Mouse (Mus musculus) spleen, embryonic (tissue): ENCODE data around the gene Slc9a9.

Source experiments
- CTCF ChIA-PET: fragments of 350-600 bp; sonication (Branson Sonifier 250); formaldehyde crosslinking; loops from one replicate; lab custom pipeline; 2022; lab: Charles Lee

Slc9a9 gene

DNA sequence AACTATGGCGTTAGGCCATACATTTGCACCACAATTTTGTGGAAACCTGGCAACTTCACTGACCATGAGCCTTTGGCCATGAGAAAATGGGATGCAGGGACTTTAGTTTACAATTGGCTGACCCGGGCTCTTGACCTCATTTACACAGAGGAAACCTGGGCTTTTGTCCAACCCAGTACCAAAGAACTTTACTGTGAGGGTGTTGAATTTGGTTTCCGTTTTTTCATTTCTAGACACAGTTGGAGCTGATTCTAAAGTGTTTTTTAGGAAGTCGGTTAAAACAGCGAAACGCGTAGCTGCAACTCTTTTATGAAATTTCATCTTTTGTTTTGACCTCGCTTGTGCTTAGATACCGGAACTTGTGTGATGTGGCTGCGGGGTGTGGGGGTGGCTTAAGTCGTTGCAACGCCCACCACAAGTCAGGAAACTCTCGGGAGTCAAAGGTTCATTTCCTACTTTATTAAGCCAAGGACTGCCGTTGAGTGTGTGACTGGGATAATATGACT is 402.8 kb downstream of the Slc9a9 start:
- CTCF ChIA-PET: no interaction called here

DNA sequence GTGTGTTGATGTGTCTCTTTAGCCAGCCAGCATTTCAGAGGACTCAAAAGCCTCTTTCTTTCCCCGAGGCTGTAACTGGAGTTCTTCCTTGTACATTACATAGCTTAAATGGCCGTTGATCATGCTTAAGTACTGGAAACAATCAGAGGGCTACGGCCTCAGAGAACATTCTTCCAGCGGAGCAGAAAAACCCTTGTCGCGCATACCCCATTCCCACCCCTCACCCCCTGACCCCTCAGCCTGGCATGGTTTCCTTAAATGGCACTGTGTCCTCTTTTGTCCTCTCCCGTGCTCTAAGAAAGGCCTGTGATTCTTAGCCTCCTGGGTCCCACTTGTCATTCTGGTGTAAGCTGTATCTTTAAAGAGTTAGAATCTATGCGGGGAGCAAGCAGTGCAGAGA is 404.0 kb downstream of the Slc9a9 start:
- CTCF ChIA-PET: no interaction called here

DNA sequence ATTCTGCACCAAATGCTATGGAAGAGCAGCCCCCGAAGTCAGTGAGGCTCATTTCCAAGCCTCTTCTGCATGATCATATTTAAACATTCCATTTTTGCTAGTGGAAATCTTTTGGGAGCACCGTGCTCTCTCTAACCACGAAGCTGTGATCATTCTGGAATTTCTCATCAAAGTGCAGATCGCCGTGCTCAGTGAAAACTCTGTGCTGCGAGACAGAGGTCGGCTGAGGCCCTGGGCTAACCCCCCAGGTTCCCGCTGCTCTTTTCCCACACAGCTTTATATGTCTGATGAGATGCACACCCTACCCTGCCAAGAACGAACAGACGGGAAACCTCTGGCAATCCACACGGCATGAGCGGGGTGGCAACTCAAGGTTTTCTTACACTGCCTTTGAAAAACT is 406.1 kb downstream of the Slc9a9 start:
- CTCF ChIA-PET: no interaction called here

DNA sequence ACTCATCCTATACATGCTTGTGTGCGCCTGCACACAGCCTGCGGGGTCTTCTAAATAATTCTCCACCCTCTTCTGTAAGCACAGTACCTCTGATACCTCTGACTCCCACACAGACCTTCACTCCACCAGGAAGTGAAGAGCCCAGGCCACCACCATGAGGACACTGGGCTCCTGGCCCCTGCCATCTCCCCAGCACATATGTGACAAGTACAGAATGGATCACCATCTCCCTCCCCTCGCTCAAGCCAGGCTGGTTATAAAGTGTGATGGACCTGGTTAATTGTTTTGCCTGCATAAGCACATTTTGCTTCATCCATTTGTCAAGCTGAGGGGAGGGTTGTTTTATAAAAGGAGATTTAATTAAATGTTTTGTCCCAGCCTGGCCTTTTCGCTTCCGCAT is 408.2 kb downstream of the Slc9a9 start:
- CTCF ChIA-PET: no interaction called here

DNA sequence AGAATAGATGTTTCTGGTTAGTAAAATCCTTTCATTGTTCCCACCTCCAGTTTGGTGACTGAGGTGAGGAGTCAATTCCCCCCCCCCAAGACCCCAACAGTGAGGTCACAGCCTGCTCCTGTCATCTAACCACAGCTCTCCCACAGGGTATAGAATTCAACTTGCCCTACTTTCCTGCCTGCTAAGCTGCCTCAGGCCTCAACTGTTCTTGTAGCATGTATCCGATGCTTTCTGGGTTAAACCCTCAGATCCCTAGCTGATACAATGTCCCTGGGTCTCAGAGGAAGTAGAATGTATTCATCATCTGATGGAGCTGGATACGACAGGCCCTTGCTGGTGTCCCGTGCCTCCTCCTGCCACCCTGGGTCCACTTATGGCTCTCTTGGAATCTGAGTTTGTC is 408.9 kb downstream of the Slc9a9 start:
- CTCF ChIA-PET: no interaction called here

DNA sequence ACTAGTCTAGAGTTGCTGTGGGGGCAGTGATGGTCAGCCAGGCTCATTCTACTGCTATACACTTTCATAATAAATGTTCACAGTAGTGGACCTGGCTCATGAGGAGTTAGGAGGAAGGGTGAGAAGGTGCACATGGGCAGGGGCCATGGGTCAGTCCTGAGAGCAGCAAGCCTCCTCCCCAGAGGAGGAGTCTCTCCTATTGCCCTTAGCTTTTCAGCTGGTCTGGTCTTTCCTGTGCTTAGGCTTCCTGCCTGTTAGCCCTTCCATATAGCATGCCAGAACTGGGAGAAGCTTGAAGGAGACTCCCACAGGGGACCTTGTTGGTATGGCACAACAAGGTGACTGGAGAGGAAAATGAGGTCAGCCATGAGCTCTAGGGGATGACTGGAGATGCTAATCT is 410.2 kb downstream of the Slc9a9 start:
- CTCF ChIA-PET: no interaction called here

DNA sequence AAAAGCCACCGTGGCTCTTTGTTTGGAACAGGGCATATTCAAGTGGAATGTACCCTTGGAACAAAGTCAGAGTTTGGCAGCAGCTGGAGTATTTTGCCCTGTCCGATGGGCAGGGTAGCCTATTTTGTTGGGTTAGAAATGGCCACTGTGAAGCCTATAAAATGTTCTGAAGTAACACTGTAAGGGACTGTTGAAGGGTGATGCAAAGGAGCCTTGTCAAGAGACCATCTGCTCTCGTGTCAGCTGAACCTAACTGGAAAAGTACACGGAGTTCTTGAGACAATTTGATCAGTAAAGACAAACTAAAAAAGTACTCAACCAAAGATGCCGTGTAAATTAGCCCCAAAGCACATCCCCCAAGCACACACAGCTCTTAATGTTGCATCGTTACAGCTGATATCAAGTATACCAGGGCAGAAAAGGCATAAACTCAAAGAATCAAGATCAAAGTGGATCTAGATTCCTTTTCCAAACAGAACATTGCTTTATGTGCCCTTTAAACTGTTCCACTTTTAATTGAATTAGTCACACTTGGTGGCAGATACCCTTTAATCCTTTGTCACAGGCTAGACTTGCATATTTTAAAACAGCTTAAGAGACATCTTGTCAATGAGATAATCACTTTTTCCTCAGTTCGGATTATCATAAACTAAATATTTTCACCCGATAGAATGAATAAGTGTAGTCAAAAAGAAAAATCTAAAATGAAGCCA is 416.6 kb downstream of the Slc9a9 start:
- CTCF ChIA-PET: no interaction called here

DNA sequence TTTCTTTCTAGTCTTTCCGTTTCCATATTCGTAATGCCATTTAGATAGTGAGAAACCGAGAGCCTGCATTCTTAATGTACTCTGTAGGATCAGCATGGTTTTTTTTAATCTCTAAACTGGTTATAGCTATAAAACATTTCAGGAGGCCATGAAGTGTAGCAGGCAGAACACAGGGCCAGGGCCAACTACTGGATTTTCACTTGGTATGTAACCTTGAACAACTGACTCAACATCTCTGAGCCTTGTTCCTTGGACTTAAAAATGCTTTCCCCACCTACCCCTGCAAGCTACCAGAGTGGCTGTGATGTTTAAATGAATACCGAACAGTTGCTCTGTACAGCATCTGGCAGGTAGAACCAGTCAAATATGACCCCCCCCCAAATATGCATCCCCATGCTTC is 418.5 kb downstream of the Slc9a9 start:
- CTCF ChIA-PET: no interaction called here

DNA sequence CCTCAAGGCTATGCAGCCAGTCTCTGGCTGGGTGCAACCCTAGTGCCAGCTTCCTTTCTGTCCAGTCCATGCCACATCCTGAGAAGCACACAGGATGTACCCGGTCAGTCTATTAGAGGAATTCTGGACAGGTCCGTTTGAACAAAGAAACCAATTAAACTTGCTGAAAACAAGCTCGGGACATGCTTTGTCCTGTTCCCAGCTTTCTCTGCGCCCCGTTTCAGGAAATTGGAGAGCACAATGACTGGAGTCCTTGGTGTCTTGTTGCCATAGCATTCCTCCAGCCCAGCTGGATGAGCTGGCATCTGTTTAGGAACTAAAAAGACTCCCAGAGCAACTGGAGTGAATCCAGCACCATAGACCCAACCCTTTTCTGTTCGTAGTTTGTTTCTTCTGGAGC is 419.3 kb downstream of the Slc9a9 start:
- CTCF ChIA-PET: no interaction called here

DNA sequence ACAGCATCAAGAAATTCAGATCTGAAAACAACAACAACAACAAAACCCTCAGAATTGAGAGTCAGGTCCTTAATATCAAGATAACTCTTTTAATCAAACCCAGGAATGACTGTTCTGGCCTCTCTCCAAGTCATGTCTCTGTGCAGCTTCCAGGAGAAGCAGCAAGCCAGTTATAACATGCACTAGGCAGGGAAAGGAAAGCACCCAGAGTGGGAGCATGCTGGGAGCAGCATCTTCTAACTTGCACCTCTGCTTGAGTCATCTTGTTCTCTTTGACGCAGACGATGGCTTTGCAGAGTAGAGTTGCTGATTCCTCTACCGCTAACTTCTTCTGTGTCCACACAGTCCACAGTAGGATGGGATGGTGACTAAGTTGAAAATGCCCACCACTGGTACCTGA is 426.8 kb downstream of the Slc9a9 start:
- CTCF ChIA-PET: no interaction called here

DNA sequence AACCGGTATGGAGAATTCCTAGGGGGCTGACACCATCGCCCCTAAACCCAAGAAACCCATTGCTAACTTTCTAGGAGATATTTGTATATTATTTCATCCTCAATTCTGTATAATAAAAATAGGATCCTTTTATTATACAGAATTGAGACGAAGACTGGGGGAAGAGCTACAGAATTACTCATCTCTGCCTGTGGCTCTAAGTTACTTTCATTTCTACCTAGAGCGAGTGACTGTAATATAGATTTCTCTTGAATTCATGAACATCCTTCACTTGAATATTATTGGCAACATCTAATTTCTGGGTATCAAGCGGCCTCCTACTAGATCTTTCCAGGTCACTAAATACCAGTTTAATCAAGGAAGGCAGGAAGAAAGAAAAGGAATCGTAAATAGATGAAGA is 436.1 kb downstream of the Slc9a9 start:
- CTCF ChIA-PET: no interaction called here

DNA sequence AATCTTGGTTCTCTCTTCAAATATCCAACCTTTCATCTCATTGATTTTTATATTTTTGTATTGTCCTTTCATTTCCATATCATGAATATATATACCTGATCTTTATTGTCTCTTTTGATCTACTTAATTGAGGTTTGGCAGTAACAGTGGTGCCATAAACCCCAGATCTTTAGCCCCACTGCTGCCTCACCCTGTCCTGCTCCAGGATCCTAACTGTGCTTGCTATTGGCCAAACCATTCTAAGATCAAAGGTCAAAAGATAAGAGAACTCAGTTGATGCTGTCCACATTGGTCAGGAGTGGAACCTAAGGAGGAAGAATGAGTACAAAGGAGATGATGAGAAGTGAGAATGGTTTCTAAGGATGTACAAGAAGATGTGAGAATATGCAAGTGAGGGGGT is 440.1 kb downstream of the Slc9a9 start:
- CTCF ChIA-PET: no interaction called here

DNA sequence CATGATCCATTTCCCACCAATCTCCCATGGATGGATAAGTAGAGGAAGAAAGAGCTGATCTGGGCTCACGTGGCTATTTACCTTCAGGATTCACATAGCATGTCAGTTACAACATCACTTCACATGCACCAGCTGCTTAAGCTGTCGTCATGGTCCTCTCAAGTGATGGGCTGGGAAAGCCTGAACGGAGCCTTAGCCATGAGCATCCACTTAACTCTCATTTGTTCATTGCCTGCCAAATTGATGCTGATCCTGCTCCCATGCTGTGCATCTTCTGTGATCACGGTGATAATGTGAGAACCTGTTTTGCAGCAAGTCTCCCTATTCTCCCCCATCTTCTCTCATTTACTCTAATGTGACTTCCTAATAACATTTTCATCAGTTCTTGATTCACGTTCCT is 441.1 kb downstream of the Slc9a9 start:
- CTCF ChIA-PET: no interaction called here

DNA sequence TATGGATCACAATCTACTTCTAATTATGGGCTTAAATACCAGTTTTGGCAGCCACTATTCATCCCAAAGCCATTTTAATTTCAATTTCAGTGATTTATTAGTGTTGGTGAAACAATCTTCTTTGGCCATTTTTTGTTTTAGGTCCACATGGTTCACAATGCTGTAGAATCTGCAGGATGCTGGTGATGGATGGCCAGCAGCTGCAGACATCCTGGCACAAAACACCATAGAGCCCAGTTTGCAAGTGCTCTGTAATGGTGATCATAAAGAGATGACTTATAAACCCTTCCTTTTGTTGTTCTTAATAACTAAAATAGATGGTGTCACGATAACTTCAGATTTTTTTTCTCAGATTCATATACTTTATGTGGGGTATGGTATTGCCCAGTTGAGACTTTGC is 442.0 kb downstream of the Slc9a9 start:
- CTCF ChIA-PET: no interaction called here

DNA sequence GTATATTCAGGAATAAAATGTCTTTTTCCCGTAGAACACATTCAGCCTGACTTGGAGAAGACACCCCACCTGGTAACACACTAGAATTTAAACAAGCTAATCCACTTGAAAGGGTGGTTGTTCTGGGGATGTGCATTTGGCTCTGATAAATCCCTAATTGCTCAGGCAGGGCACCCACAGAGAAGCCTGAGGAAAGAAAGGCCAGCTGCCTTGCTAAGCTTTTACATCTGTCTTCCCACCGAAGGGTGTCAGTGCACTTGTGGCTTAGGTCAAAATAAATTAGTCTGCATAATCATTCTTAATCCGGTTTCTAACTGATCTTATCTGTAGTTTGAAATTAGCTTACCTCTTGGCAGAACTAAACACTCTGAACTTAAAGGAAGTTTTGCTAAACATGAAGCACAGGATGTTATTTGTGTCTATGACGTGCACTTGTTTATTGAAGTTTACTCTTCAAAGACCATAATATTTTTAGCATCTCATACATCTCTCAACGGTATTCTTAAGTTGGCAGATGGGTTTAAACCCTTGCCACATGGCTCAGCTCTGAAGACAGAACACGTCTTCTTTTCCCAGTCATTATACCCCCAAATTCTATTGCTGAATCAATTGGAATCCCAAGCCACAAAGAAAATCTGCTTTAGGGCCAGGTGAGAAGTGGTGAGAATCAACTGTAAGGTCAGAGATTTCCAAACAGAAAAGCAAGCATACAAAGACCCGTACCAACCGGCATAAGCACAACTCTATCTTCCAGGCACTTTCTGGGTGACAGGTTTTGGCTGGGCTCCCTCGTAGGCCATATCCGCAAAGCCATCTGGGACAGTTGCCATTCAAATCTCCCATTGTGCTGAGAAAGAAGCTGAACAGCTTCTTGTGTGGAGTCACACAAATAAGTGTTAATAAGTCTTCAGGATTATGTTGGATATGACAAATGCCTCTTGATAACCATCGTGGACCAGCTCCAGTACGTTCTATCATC is 443.7 kb downstream of the Slc9a9 start:
- CTCF ChIA-PET: no interaction called here

DNA sequence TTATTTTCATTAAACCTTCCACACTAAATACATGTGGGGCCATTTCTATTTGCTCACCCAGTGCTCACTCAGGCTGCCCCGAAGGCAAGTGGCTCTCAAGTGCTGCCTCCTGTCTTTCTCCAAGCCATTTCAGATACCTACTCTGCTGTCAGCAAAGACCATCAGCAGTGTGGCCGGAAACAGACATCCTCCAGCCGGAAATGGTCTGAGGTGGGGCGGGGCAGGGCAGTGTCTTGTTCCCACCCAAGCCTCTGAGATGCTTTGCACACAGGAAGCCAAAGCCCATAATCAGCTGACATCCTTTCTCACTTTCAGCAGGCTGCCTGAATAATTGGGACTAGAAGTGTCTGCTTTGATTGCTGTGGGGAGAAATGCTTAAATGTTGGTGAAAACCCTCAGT is 450.4 kb downstream of the Slc9a9 start:
- CTCF ChIA-PET: no interaction called here

DNA sequence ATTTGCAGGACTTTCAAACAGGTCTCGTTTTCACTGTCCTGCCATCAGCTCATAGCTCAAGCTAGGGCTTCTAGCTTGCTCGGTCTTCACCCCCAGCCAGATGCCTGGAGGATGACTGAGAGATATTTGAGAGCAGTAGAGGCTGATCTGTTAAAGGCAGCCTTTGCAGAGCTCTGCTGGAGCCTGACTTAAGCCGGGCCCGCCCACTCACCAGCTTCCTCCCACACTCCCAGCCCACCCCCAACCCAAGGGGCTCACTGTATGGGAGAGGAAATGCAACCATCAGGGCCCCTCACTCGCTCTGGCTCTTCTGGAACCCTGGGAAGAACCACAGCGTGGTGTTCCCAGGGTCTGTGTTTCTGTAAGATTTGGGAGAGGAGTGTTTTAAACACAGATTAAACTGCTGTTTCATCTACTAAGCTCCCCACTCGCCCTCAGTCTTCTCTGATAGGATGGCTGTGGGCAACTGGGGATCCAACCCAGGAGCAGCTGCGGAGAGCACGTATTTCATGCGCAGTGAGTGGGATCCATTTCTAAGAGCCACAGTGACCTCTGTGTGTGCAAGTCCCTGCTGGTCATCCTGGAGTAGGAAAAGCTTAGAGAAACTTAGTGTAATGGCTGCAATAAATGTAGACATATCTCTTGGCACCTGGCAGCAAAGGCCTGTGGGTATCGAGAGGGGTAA is 451.6 kb downstream of the Slc9a9 start:
- CTCF ChIA-PET: interaction anchor here (0.6 kb wide), 1 partner anchor 326 kb away, joined by 4 read pairs; no protein-coding TSS in a partner anchor

DNA sequence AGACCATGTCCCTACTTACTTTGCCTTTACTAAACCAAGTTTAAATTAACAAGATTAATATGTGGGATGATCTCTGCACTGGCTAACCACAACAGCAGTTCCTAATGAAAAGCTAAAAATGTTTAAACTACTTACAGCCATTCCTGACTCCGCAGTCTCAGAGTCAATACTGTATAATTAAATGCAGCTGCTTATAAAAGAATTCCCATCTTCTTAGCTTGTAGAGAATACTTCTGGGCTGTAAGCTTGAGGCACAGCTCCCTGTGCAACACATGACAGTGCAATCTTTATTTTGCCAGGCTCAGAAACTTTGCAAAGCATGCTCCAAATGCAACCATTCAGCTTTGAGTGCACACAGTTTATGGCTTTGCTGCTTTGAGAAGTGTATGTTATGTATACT is 456.0 kb downstream of the Slc9a9 start:
- CTCF ChIA-PET: no interaction called here

DNA sequence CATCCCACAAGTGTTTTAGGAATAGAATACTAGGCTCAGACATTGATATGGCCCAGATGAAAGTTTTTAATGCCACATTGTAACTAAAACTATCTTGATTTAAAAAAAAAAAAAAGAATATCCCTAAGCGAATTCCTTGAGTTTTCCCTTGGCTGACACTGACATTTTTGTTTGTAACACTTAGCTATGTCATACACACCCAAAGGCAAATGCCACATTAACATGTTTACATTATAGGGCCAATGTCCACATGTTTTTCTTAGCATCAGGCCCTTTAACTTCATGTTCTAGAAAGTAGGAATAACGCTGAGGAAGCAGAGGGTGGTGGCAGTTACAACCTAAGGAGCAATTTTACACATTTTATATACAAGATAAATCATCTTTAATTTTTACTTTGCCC is 458.1 kb downstream of the Slc9a9 start:
- CTCF ChIA-PET: no interaction called here

DNA sequence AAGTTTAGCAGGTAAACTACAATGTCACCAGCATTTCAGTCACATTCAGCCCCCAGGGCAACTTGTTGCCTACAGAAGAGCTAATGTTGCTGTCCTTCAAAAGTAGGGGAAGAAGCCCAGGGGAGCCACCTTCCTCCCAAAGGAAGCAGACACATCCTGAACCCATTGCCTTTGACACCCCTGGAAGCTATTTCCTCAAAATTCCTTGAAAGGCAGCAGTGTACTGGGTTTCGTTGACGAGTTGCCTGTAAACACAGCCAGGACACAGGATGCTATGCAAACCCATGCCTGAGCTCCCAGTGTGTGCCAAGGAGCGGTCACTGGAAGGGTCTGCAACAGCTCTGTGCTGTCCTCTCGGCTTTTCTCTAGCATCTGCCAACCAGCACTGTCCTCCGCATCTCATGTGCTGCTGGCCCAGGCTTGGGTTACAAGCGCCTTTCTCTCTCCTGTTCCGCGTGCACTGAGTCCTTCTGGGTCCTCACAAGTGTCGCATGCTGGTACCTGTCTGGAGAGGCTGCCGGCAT is 479.6 kb downstream of the Slc9a9 start:
- CTCF ChIA-PET: no interaction called here

DNA sequence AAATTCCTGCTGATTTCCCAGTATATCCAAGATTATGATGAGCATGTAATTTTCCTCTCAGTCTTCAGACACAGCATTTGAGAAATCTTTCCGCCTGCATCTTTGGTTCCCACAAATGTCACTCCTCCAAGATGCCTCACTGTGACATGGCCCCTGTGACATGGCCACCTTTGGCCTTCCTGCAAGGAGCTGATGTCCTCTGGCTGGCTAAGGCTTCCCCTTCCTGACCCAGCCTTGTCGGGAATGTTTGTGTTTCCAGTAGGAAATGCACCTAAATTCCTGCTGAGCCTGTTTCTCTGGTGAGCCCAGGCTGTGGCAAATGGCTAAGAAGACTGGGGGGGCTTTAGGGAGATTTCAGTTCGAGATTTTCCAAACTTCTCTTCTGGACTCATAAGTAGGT is 480.4 kb downstream of the Slc9a9 start:
- CTCF ChIA-PET: no interaction called here

DNA sequence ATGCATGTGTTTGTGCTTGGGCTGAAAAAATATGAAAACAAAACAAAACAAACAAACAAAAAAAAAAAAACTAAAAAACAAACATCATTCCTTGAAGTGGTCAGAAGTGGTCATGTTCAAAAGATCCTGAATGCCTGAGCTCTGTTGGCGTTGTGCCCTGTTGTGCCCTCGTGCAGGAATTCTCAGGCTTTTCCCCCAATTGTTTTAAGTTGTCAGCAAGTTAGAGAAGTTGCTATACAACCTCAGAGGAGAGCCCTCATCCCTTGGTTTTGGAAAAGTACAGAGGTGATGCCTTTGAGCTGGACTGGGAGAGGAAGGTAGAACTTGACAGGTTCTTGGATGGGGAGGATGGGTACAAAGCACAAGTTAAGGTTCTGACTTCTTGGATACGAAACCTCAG is 480.9 kb downstream of the Slc9a9 start:
- CTCF ChIA-PET: no interaction called here
